Mouse (Mus musculus) spleen, adult 2 months (tissue): Measurements from ENCODE around the gene Akap13.

Experiments used
- CTCF ChIP-seq: fragments of 200-500 bp; IDR thresholded peaks from 2 replicates; pipeline ENCODE4 v1.5.1; 2011; ENCODE audit warnings: mild to moderate bottlenecking, inconsistent platforms; ENCODE audit not compliant: insufficient read depth, insufficient read length, insufficient replicate concordance; ENCODE audit errors: extremely low read depth
- POLR2A ChIP-seq: fragments of 200-500 bp; IDR thresholded peaks from 2 replicates; pipeline ENCODE4 v1.6.1; 2011; ENCODE audit warnings: low read depth, low read length, inconsistent platforms

- no peak for TF ChIP-seq POLR2A
- no peak for TF ChIP-seq CTCF
Observed at GRCm38 (mm10) chr7:75537567-75537966, 82.2 kb downstream of the Akap13 start.
